Mouse (Mus musculus) limb, embryonic 12.5 days (tissue): ENCODE measurements around the gene Fut1. TPM values are rescaled to one million over a fixed set of nuclear protein-coding genes. Genes with fewer than 3 reads are reported as not detected.

ENCODE experiments used
- ATAC-seq: fragments of 200-750 bp; cut with Nextera tagmentation; 2 replicates; pipeline ENCODE4 v1.8.0; 2017; ENCODE audit warnings: low read depth, moderate TSS enrichment; ENCODE audit not compliant: insufficient number of reproducible peaks, insufficient read depth, low FRiP score, low TSS enrichment
- H3K27ac ChIP-seq: fragments of 300-500 bp; sonication (generic); 2 replicates; pipeline ENCODE4 v1.5.1; 2016; ENCODE audit warnings: mild to moderate bottlenecking, moderate library complexity
- H3K27me3 ChIP-seq: fragments of 300-500 bp; sonication (generic); 2 replicates; pipeline ENCODE4 v1.6.1; 2016; ENCODE audit warnings: mild to moderate bottlenecking, moderate library complexity
- H3K36me3 ChIP-seq: fragments of 300-500 bp; sonication (generic); 2 replicates; pipeline ENCODE4 v1.6.1; 2016; ENCODE audit warnings: mild to moderate bottlenecking, moderate library complexity
- H3K4me1 ChIP-seq: fragments of 300-500 bp; sonication (generic); replicated peaks from 2 replicates; pipeline ENCODE4 v1.6.1; 2016
- H3K4me2 ChIP-seq: fragments of 300-500 bp; sonication (generic); 2 replicates; pipeline ENCODE4 v1.6.1; 2016; ENCODE audit warnings: mild to moderate bottlenecking, moderate library complexity
- H3K4me3 ChIP-seq: fragments of 300-500 bp; sonication (generic); replicated peaks from 2 replicates; pipeline ENCODE4 v1.5.1; 2016; ENCODE audit warnings: mild to moderate bottlenecking
- H3K9ac ChIP-seq: fragments of 300-500 bp; sonication (generic); replicated peaks from 2 replicates; pipeline ENCODE4 v1.6.1; 2016; ENCODE audit warnings: mild to moderate bottlenecking, moderate library complexity
- H3K9me3 ChIP-seq: fragments of 300-500 bp; sonication (generic); 2 replicates; pipeline ENCODE4 v1.6.1; 2016; ENCODE audit warnings: mild to moderate bottlenecking, moderate library complexity
- WGBS: fragments of 180-500 bp; shearing (Covaris S2); methylation state at CpG from one replicate; pipeline ENCODE4 v1.1.7; 2016; 5-methylcytosine and 5-hydroxymethylcytosine counted together
- polyA plus RNA-seq: library from polyadenylated mRNA; unstranded; fragments of >200 nt; fragmentation: Nextera tagmentation; extraction: Ambion mirVana; gene quantifications from 2 replicates; pipeline ENCODE4 v1.2.1, GENCODE M21; 2016

Fut1 gene
- polyA plus RNA-seq, 1 experiment from 2014 or later: not detected

- Histone ChIP-seq H3K4me1 (peaks cover 11% of the 10 kb centered on the region), H3K36me3 (no peaks in the 10 kb centered on the region), H3K4me3 (no peak overlapping the region), H3K4me2 (no peak overlapping the region), H3K9me3 (no peaks in the 10 kb centered on the region), H3K27ac (no peak overlapping the region), H3K27me3 (peaks cover 64% of the 10 kb centered on the region), H3K9ac (no peak overlapping the region)
- no peak for ATAC-seq
- 73% methylated on average over 23 of the region's 23 CpGs for WGBS
Observed at GRCm38 (mm10) chr7:45630064-45630907, 13.2 kb downstream of the Fut1 start.

GRCm38 (mm10) chr7:45632499-45632898 is 15.4 kb downstream of the Fut1 start:
- Histone ChIP-seq H3K27ac (no peak overlapping the region), H3K4me2 (peak overlapping the region; percentile 60), H3K36me3 (peaks cover 14% of the 10 kb centered on the region; the same call in 1 of the 2 replicates), H3K9me3 (no peaks in the 10 kb centered on the region), H3K4me3 (peak overlapping the region; percentile 32), H3K27me3 (peaks cover 50% of the 10 kb centered on the region), H3K4me1 (peaks cover 11% of the 10 kb centered on the region), H3K9ac (peak overlapping the region; percentile 58)
- ATAC-seq: no peak
- 8% methylated on average over 34 of the region's 35 CpGs for WGBS

GRCm38 (mm10) chr7:45634946-45635681 is 18.0 kb downstream of the Fut1 start:
- peaks cover 14% of the 10 kb centered on the region; the same call in 1 of the 2 replicates for H3K36me3 ChIP-seq
- H3K4me2 ChIP-seq: no peak overlapping the region
- H3K27ac ChIP-seq: no peak overlapping the region
- H3K9me3 ChIP-seq: no peaks in the 10 kb centered on the region
- no peak overlapping the region for H3K4me3 ChIP-seq
- H3K4me1 ChIP-seq: peaks cover 24% of the 10 kb centered on the region
- H3K27me3 ChIP-seq: peaks cover 30% of the 10 kb centered on the region
- WGBS: 92% methylated on average over 11 of the region's 11 CpGs
- no peak overlapping the region for H3K9ac ChIP-seq
- ATAC-seq: no peak

GRCm38 (mm10) chr7:45635711-45636688 is 18.9 kb downstream of the Fut1 start:
- ATAC-seq: no peak
- 84% methylated on average over 15 of the region's 15 CpGs for WGBS

GRCm38 (mm10) chr7:45637710-45638109 is 20.6 kb downstream of the Fut1 start:
- ATAC-seq: no peak
- Histone ChIP-seq H3K4me3 (no peak overlapping the region), H3K9ac (no peak overlapping the region), H3K4me2 (peak overlapping the region; percentile 51; the same call in 1 of the 2 replicates), H3K36me3 (peaks cover 14% of the 10 kb centered on the region; the same call in 1 of the 2 replicates), H3K27ac (no peak overlapping the region), H3K9me3 (no peaks in the 10 kb centered on the region), H3K27me3 (peaks cover 8% of the 10 kb centered on the region), H3K4me1 (peaks cover 36% of the 10 kb centered on the region)
- 93% methylated on average over 6 of the region's 6 CpGs for WGBS

More at GRCm38 (mm10) chr7:45635711-45636688, 18.9 kb downstream of the Fut1 start:
- H3K4me3 ChIP-seq: no peak overlapping the region
- no peak overlapping the region for H3K4me2 ChIP-seq
- peaks cover 14% of the 10 kb centered on the region; the same call in 1 of the 2 replicates for H3K36me3 ChIP-seq
- peak overlapping the region; percentile 29; the same call in 1 of the 2 replicates for H3K27ac ChIP-seq
- 0 out of 2 replicates have a peak overlapping the region, but pooled peaks have one; percentile 8 for H3K9ac ChIP-seq
- peaks cover 23% of the 10 kb centered on the region for H3K27me3 ChIP-seq
- H3K9me3 ChIP-seq: no peaks in the 10 kb centered on the region
- H3K4me1 ChIP-seq: peaks cover 26% of the 10 kb centered on the region

GRCm38 (mm10) chr7:45638623-45639401 is 21.7 kb downstream of the Fut1 start:
- WGBS: 18% methylated on average over 29 of the region's 29 CpGs
- Histone ChIP-seq H3K9me3 (no peaks in the 10 kb centered on the region), H3K9ac (0 out of 2 replicates have a peak overlapping the region, but pooled peaks have one; percentile 38), H3K4me1 (peaks cover 37% of the 10 kb centered on the region), H3K4me3 (peak overlapping the region; percentile 32), H3K27me3 (no peaks in the 10 kb centered on the region; the same call in 1 of the 2 replicates), H3K27ac (0 out of 2 replicates have a peak overlapping the region, but pooled peaks have one; percentile 53), H3K36me3 (peaks cover 14% of the 10 kb centered on the region; the same call in 1 of the 2 replicates), H3K4me2 (peak overlapping the region; percentile 51)
- ATAC-seq: peak; percentile 77

GRCm38 (mm10) chr7:45639561-45640027 is 22.5 kb downstream of the Fut1 start, which contains the start of gene Mamstr:
Mamstr (plus strand) TSS chr7:45639977.
- H3K9ac ChIP-seq: no peak within 1 kb of the TSS
- peak within 1 kb of the TSS; percentile 32; the same call in 1 of the 2 replicates for H3K4me3 ChIP-seq
- peak within 1 kb of the TSS; percentile 64; the same call in 1 of the 2 replicates for H3K4me2 ChIP-seq
- no peak for ATAC-seq
- H3K9me3 ChIP-seq: no peaks in the 10 kb centered on the region
- H3K27ac ChIP-seq: 0 out of 2 replicates have a peak within 1 kb of the TSS, but pooled peaks have one; percentile 53
- peaks cover 44% of the 10 kb centered on the region for H3K4me1 ChIP-seq
- 18% methylated on average over 19 of the region's 19 CpGs for WGBS
- H3K27me3 ChIP-seq: peaks cover under 1% of the 10 kb centered on the region; the same call in 1 of the 2 replicates
- H3K36me3 ChIP-seq: peaks cover 14% of the 10 kb centered on the region; the same call in 1 of the 2 replicates

GRCm38 (mm10) chr7:45640191-45640957 is 23.3 kb downstream of the Fut1 start:
- Histone ChIP-seq H3K9ac (no peak overlapping the region), H3K27ac (no peak overlapping the region), H3K36me3 (peaks cover 14% of the 10 kb centered on the region; the same call in 1 of the 2 replicates), H3K27me3 (peaks cover 6% of the 10 kb centered on the region; the same call in 1 of the 2 replicates), H3K4me3 (no peak overlapping the region), H3K9me3 (no peaks in the 10 kb centered on the region), H3K4me2 (peak overlapping the region; percentile 64; the same call in 1 of the 2 replicates), H3K4me1 (peaks cover 49% of the 10 kb centered on the region)
- WGBS: 74% methylated on average over 19 of the region's 19 CpGs
- ATAC-seq: no peak
